Mouse (Mus musculus): ENCODE results near the gene Aplp2. TPM values are rescaled to one million over a fixed set of nuclear protein-coding genes. Genes with fewer than 3 reads are reported as not detected.
A peak's percentile ranks its signal among the peaks of the same experiment; 100 is the strongest.

Gene Aplp2
- polyA plus RNA-seq, 1 experiment from 2014 or later, result 292 TPM

GRCm38 (mm10) chr9:31223475-31223874 lies 11.9 kb upstream of the Aplp2 start:
- WGBS, result 45% methylated on average over 4 of the region's 4 CpGs
- no peak for ATAC-seq (ENCODE audit: extremely low read depth, insufficient number of reproducible peaks, low FRiP score, low TSS enrichment)
- Histone ChIP-seq H3K4me1 (peaks cover 30% of the 10 kb centered on the region), H3K27ac (replicated peaks) (0 out of 2 replicates have a peak overlapping the region, but pooled peaks have one; percentile 28), H3K9ac (no peak overlapping the region), H3K27me3 (replicated peaks) (no peaks in the 10 kb centered on the region), H3K4me2 (no peak overlapping the region), H3K4me3 (no peak overlapping the region), H3K9me3 (no peaks in the 10 kb centered on the region), H3K36me3 (no peaks in the 10 kb centered on the region)

- Histone ChIP-seq H3K27ac (replicated peaks) (peak overlapping the region; percentile 72), H3K4me3 (no peak overlapping the region), H3K4me1 (peaks cover 24% of the 10 kb centered on the region), H3K4me2 (peak overlapping the region; percentile 46), H3K9ac (no peak overlapping the region), H3K9me3 (no peaks in the 10 kb centered on the region), H3K27me3 (replicated peaks) (no peaks in the 10 kb centered on the region), H3K36me3 (no peaks in the 10 kb centered on the region)
- WGBS, result 26% methylated on average over 10 of the region's 10 CpGs
- ATAC-seq (ENCODE audit: extremely low read depth, insufficient number of reproducible peaks, low FRiP score, low TSS enrichment), result no peak
These were observed 9.6 kb upstream of the Aplp2 start for GRCm38 (mm10) chr9:31221170-31221569.

- H3K4me3 ChIP-seq, result no peak overlapping the region
- peaks cover 12% of the 10 kb centered on the region for H3K4me1 ChIP-seq
- H3K36me3 ChIP-seq, result no peaks in the 10 kb centered on the region
- no peaks in the 10 kb centered on the region for H3K27me3 ChIP-seq (replicated peaks)
- ATAC-seq (ENCODE audit: extremely low read depth, insufficient number of reproducible peaks, low FRiP score, low TSS enrichment), result no peak
- H3K9me3 ChIP-seq, result no peaks in the 10 kb centered on the region
- no peak overlapping the region for H3K4me2 ChIP-seq
- WGBS, result 29% methylated on average over 7 of the region's 7 CpGs
- no peak overlapping the region for H3K27ac ChIP-seq (replicated peaks)
- H3K9ac ChIP-seq, result no peak overlapping the region
These were observed 6.2 kb upstream of the Aplp2 start for GRCm38 (mm10) chr9:31217631-31218380.

GRCm38 (mm10) chr9:31212500-31213008 lies 939 bp upstream of the Aplp2 start:
- Histone ChIP-seq H3K9me3 (no peaks in the 10 kb centered on the region), H3K9ac (peak overlapping the region; percentile 89), H3K4me3 (peak overlapping the region; percentile 92), H3K27me3 (replicated peaks) (no peaks in the 10 kb centered on the region), H3K4me2 (peak overlapping the region; percentile 96), H3K36me3 (no peaks in the 10 kb centered on the region), H3K27ac (replicated peaks) (peak overlapping the region; percentile 82), H3K4me1 (peaks cover 36% of the 10 kb centered on the region)
- no peak for ATAC-seq (ENCODE audit: extremely low read depth, insufficient number of reproducible peaks, low FRiP score, low TSS enrichment)
- 38% methylated on average over 12 of the region's 12 CpGs for WGBS

- Histone ChIP-seq H3K9ac (peak overlapping the region; percentile 97), H3K4me3 (peak overlapping the region; percentile 92), H3K27me3 (replicated peaks) (no peaks in the 10 kb centered on the region), H3K27ac (replicated peaks) (peak overlapping the region; percentile 91), H3K36me3 (no peaks in the 10 kb centered on the region), H3K4me2 (peak overlapping the region; percentile 96), H3K9me3 (no peaks in the 10 kb centered on the region), H3K4me1 (peaks cover 46% of the 10 kb centered on the region)
- under 1% methylated on average over 77 of the region's 93 CpGs for WGBS
- peak; percentile 10; the same call in 1 of the 2 replicates for ATAC-seq (ENCODE audit: extremely low read depth, insufficient number of reproducible peaks, low FRiP score, low TSS enrichment)
These were observed 596 bp downstream of the Aplp2 start for GRCm38 (mm10) chr9:31210749-31211689.

- H3K4me1 ChIP-seq, result peaks cover 55% of the 10 kb centered on the region
- H3K9me3 ChIP-seq, result no peaks in the 10 kb centered on the region
- peak overlapping the region; percentile 92 for H3K4me3 ChIP-seq
- no peaks in the 10 kb centered on the region for H3K36me3 ChIP-seq
- WGBS, result 23% methylated on average over 7 of the region's 7 CpGs
- H3K27me3 ChIP-seq (replicated peaks), result no peaks in the 10 kb centered on the region
- peak overlapping the region; percentile 97 for H3K9ac ChIP-seq
- H3K27ac ChIP-seq (replicated peaks), result no peak overlapping the region
- H3K4me2 ChIP-seq, result peak overlapping the region; percentile 96
- no peak for ATAC-seq (ENCODE audit: extremely low read depth, insufficient number of reproducible peaks, low FRiP score, low TSS enrichment)
These were observed 1.5 kb downstream of the Aplp2 start for GRCm38 (mm10) chr9:31210163-31210562.

- 88% methylated on average over 1 of the region's 1 CpGs for WGBS
- Histone ChIP-seq H3K27ac (replicated peaks) (no peak overlapping the region), H3K9me3 (no peaks in the 10 kb centered on the region), H3K4me1 (peaks cover 61% of the 10 kb centered on the region), H3K36me3 (no peaks in the 10 kb centered on the region), H3K27me3 (replicated peaks) (no peaks in the 10 kb centered on the region), H3K4me3 (peak overlapping the region; percentile 92), H3K9ac (no peak overlapping the region), H3K4me2 (peak overlapping the region; percentile 96)
- ATAC-seq (ENCODE audit: extremely low read depth, insufficient number of reproducible peaks, low FRiP score, low TSS enrichment), result no peak
These were observed 2.1 kb downstream of the Aplp2 start for GRCm38 (mm10) chr9:31209502-31209901.

GRCm38 (mm10) chr9:31207732-31208131 lies 3.9 kb downstream of the Aplp2 start:
- WGBS, result 72% methylated on average over 3 of the region's 3 CpGs
- Histone ChIP-seq H3K27me3 (replicated peaks) (no peaks in the 10 kb centered on the region), H3K36me3 (no peaks in the 10 kb centered on the region), H3K27ac (replicated peaks) (0 out of 2 replicates have a peak overlapping the region, but pooled peaks have one; percentile 12), H3K9me3 (no peaks in the 10 kb centered on the region), H3K4me2 (0 out of 2 replicates have a peak overlapping the region, but pooled peaks have one; percentile 96), H3K9ac (no peak overlapping the region), H3K4me1 (peaks cover 77% of the 10 kb centered on the region), H3K4me3 (no peak overlapping the region)
- no peak for ATAC-seq (ENCODE audit: extremely low read depth, insufficient number of reproducible peaks, low FRiP score, low TSS enrichment)

GRCm38 (mm10) chr9:31204722-31205121 lies 6.9 kb downstream of the Aplp2 start:
- H3K4me2 ChIP-seq, result peak overlapping the region; percentile 18; the same call in 1 of the 2 replicates
- H3K36me3 ChIP-seq, result no peaks in the 10 kb centered on the region
- H3K9ac ChIP-seq, result no peak overlapping the region
- no peaks in the 10 kb centered on the region for H3K27me3 ChIP-seq (replicated peaks)
- 0 out of 2 replicates have a peak overlapping the region, but pooled peaks have one; percentile 9 for H3K27ac ChIP-seq (replicated peaks)
- H3K9me3 ChIP-seq, result no peaks in the 10 kb centered on the region
- WGBS, result 19% methylated on average over 6 of the region's 6 CpGs
- no peak for ATAC-seq (ENCODE audit: extremely low read depth, insufficient number of reproducible peaks, low FRiP score, low TSS enrichment)
- H3K4me3 ChIP-seq, result no peak overlapping the region
- peaks cover 64% of the 10 kb centered on the region for H3K4me1 ChIP-seq

- no peaks in the 10 kb centered on the region for H3K36me3 ChIP-seq
- 77% methylated on average over 16 of the region's 16 CpGs for WGBS
- ATAC-seq (ENCODE audit: extremely low read depth, insufficient number of reproducible peaks, low FRiP score, low TSS enrichment), result no peak
- H3K4me1 ChIP-seq, result peaks cover 56% of the 10 kb centered on the region
- H3K4me3 ChIP-seq, result no peak overlapping the region
- no peak overlapping the region; the same call in 1 of the 2 replicates for H3K4me2 ChIP-seq
- H3K9me3 ChIP-seq, result no peaks in the 10 kb centered on the region
- H3K9ac ChIP-seq, result 0 out of 2 replicates have a peak overlapping the region, but pooled peaks have one; percentile 11
- H3K27me3 ChIP-seq (replicated peaks), result no peaks in the 10 kb centered on the region
- H3K27ac ChIP-seq (replicated peaks), result 0 out of 2 replicates have a peak overlapping the region, but pooled peaks have one; percentile 12
These were observed 7.9 kb downstream of the Aplp2 start for GRCm38 (mm10) chr9:31203571-31204210.

All from heart, embryonic 13.5 days (tissue).